Mouse (Mus musculus) midbrain, postnatal 0 days (tissue): ENCODE results near the gene Kank2. TPM values are rescaled to one million over a fixed set of nuclear protein-coding genes. Genes with fewer than 3 reads are reported as not detected.
A peak's percentile ranks its signal among the peaks of the same experiment; 100 is the strongest.

ENCODE experiments used
- ATAC-seq: fragments of 200-750 bp; cut with Nextera tagmentation; 2 replicates; pipeline ENCODE4 v1.8.0; 2017; ENCODE audit warnings: moderate number of reproducible peaks, mild to moderate bottlenecking, moderate TSS enrichment, moderate library complexity; ENCODE audit not compliant: low FRiP score
- DNase-seq: peaks from one replicate; pipeline ENCODE4 v3.0.0-alpha.2; 2015; ENCODE audit warnings: low spot score
- H3K27ac ChIP-seq: fragments of 300-500 bp; sonication (generic); 2 replicates; pipeline ENCODE4 v1.5.1; 2014; ENCODE audit warnings: low read depth, mild to moderate bottlenecking, low read length, mixed read lengths
- H3K27me3 ChIP-seq: fragments of 300-500 bp; sonication (generic); 2 replicates; pipeline ENCODE4 v1.6.1; 2014; ENCODE audit warnings: low read length, control low read depth, mixed read lengths; ENCODE audit not compliant: insufficient read depth
- H3K36me3 ChIP-seq: fragments of 300-500 bp; sonication (generic); 2 replicates; pipeline ENCODE4 v1.6.1; 2014; ENCODE audit warnings: low read length, control low read depth, mixed read lengths; ENCODE audit not compliant: insufficient read depth
- H3K4me1 ChIP-seq: fragments of 300-500 bp; sonication (generic); 2 replicates; pipeline ENCODE4 v1.6.1; 2014; ENCODE audit warnings: mild to moderate bottlenecking, control low read depth, antibody characterized with exemption, low read length, mixed read lengths; ENCODE audit not compliant: insufficient read depth
- H3K4me2 ChIP-seq: fragments of 300-500 bp; sonication (generic); 2 replicates; pipeline ENCODE4 v1.6.1; 2014; ENCODE audit warnings: low read depth, mild to moderate bottlenecking, low read length, mixed read lengths; ENCODE audit not compliant: poor library complexity, severe bottlenecking
- H3K4me3 ChIP-seq: fragments of 300-500 bp; sonication (generic); 2 replicates; pipeline ENCODE4 v1.5.1; 2014; ENCODE audit warnings: low read depth, mild to moderate bottlenecking, low read length, moderate library complexity
- H3K9ac ChIP-seq: fragments of 300-500 bp; sonication (generic); replicated peaks from 2 replicates; pipeline ENCODE4 v1.6.1; 2014; ENCODE audit warnings: mild to moderate bottlenecking, low read length, moderate library complexity, mixed read lengths; ENCODE audit not compliant: poor library complexity, severe bottlenecking
- H3K9me3 ChIP-seq: fragments of 300-500 bp; sonication (generic); 2 replicates; pipeline ENCODE4 v1.6.1; 2016; ENCODE audit warnings: low read length, control low read depth
- CTCF ChIP-seq: IDR thresholded peaks from 2 replicates; pipeline ENCODE4 v1.5.1; 2016; ENCODE audit warnings: antibody characterized with exemption, mild to moderate bottlenecking
- WGBS: fragments of 180-500 bp; shearing (Covaris S2); extraction: QIAGEN DNeasy Blood & Tissue Kit; methylation state at CpG from one replicate; pipeline ENCODE4 v1.1.7; 2014; 5-methylcytosine and 5-hydroxymethylcytosine counted together
- polyA plus RNA-seq: library from polyadenylated mRNA; unstranded; fragments of >200 nt; fragmentation: Nextera tagmentation; extraction: Ambion mirVana; gene quantifications from 2 replicates; pipeline ENCODE4 v1.2.1, GENCODE M21; 2015
- total RNA-seq: library from RNA; depleted of rRNA; stranded (reverse); fragments of >200 nt; gene quantifications from 2 replicates; pipeline ENCODE4 v1.2.3, GENCODE M21; 2014

Gene Kank2
- total and polyA plus RNA-seq, 2 experiments from 2014 or later, result 2.9 to 15.2 TPM

- TF ChIP-seq CTCF, result no peak
- Histone ChIP-seq H3K27me3 (no peaks in the 10 kb centered on the region), H3K9ac (no peak overlapping the region), H3K4me2 (no peak overlapping the region), H3K27ac (no peak overlapping the region), H3K4me1 (no peaks in the 10 kb centered on the region), H3K36me3 (peaks cover 46% of the 10 kb centered on the region), H3K4me3 (no peak overlapping the region), H3K9me3 (no peaks in the 10 kb centered on the region)
- 85% methylated on average over 10 of the region's 10 CpGs for WGBS
- DNase-seq, result no peak
- no peak for ATAC-seq
These were observed 50.1 kb downstream of the Kank2 start for GRCm38 (mm10) chr9:21748491-21748890.

DNA sequence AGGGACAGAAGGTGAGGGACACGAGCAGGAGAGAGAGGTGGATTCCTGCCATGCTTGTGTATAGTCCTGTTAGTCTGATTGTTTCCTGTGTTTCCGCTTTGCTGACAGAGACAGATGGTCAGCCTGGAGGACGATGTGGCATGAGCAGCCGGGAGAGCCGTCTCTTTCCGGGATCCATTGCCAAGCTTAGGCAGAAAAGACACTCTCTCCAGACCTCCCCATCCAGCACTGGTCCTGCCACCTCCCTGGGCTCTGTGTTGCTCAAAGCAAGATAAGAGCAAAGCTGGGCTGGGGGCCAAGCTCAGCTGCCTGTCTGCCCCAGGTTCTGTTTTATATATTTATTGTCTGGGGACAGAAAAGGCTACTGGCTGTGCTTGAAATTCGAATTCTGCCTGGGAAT, 50.5 kb downstream of the Kank2 start:
- Histone ChIP-seq H3K27me3 (no peaks in the 10 kb centered on the region), H3K36me3 (peaks cover 46% of the 10 kb centered on the region), H3K4me2 (no peak overlapping the region), H3K27ac (no peak overlapping the region), H3K4me1 (no peaks in the 10 kb centered on the region), H3K4me3 (no peak overlapping the region), H3K9me3 (no peaks in the 10 kb centered on the region), H3K9ac (no peak overlapping the region)
- ATAC-seq (no peak), DNase-seq (peak; percentile 78)
- 61% methylated on average over 7 of the region's 7 CpGs for WGBS
- TF ChIP-seq CTCF, result no peak

DNA sequence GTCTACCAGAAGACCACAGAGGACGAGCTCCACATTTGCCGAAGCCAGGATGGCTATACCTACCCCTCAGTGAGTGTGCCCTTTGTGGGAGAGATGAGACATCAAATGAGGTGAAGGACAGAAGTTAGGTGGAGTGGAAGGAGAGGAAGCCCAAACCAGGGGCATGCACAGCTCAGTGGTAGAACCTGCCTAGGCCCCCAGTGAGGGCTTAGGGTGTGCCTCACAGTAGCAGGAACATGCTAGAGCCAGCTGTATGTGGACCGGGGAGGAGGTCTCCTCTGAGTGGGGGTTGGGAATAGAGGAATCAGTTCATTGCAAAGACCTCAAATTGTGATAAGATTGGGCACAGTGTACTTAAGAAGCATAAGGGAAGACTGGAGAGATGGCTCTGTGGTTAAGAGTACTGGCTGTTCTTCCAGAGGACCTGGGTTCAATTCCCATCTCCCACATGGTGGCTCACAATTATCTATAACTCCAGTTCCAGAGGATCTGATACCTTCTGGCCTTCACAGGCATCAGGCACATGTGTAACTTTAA, 51.2 kb downstream of the Kank2 start:
- ATAC-seq (no peak), DNase-seq (no peak)
- Histone ChIP-seq H3K27me3 (no peaks in the 10 kb centered on the region), H3K9me3 (no peaks in the 10 kb centered on the region), H3K36me3 (peaks cover 52% of the 10 kb centered on the region), H3K27ac (no peak overlapping the region), H3K4me2 (no peak overlapping the region), H3K4me1 (no peaks in the 10 kb centered on the region), H3K4me3 (no peak overlapping the region), H3K9ac (no peak overlapping the region)
- no peak for TF ChIP-seq CTCF
- WGBS, result 88% methylated on average over 3 of the region's 3 CpGs

GRCm38 (mm10) chr9:21741514-21741913, 57.0 kb downstream of the Kank2 start:
- Histone ChIP-seq H3K4me2 (no peak overlapping the region), H3K27ac (no peak overlapping the region), H3K27me3 (no peaks in the 10 kb centered on the region), H3K4me3 (no peak overlapping the region), H3K36me3 (peaks cover 70% of the 10 kb centered on the region), H3K4me1 (no peaks in the 10 kb centered on the region), H3K9me3 (no peaks in the 10 kb centered on the region), H3K9ac (no peak overlapping the region)
- DNase-seq (no peak), ATAC-seq (no peak)
- no peak for TF ChIP-seq CTCF
- WGBS, result 96% methylated on average over 11 of the region's 11 CpGs

GRCm38 (mm10) chr9:21740427-21740826, 58.1 kb downstream of the Kank2 start:
- Histone ChIP-seq H3K27ac (no peak overlapping the region), H3K36me3 (peaks cover 61% of the 10 kb centered on the region), H3K4me2 (no peak overlapping the region), H3K9me3 (no peaks in the 10 kb centered on the region), H3K4me1 (no peaks in the 10 kb centered on the region), H3K4me3 (no peak overlapping the region), H3K9ac (no peak overlapping the region), H3K27me3 (no peaks in the 10 kb centered on the region)
- DNase-seq (no peak), ATAC-seq (no peak)
- WGBS, result 97% methylated on average over 14 of the region's 14 CpGs
- TF ChIP-seq CTCF, result no peak

GRCm38 (mm10) chr9:21738776-21739175, 59.8 kb downstream of the Kank2 start:
- H3K36me3 ChIP-seq, result peaks cover 68% of the 10 kb centered on the region
- no peak overlapping the region for H3K4me2 ChIP-seq
- H3K4me1 ChIP-seq, result no peaks in the 10 kb centered on the region
- no peak overlapping the region for H3K4me3 ChIP-seq
- no peak overlapping the region for H3K27ac ChIP-seq
- no peak for TF ChIP-seq CTCF
- ATAC-seq, result no peak
- no peak for DNase-seq
- no peaks in the 10 kb centered on the region for H3K27me3 ChIP-seq
- WGBS, result 81% methylated on average over 7 of the region's 7 CpGs
- no peaks in the 10 kb centered on the region for H3K9me3 ChIP-seq
- no peak overlapping the region for H3K9ac ChIP-seq
